Mouse (Mus musculus) ES-Bruce4 (cell line): Measurements from ENCODE around the gene Med19.

Experiments used
- CTCF ChIP-seq: IDR thresholded peaks from one replicate; pipeline ENCODE4 v1.8.1; 2011; ENCODE audit warnings: low read depth, low read length
- EP300 ChIP-seq: IDR thresholded peaks from 2 replicates; pipeline ENCODE4 v1.6.1; 2011; ENCODE audit warnings: low read depth, low read length; ENCODE audit not compliant: insufficient read depth
- POLR2A ChIP-seq: IDR thresholded peaks from one replicate; pipeline ENCODE4 v1.8.1; 2011; ENCODE audit warnings: low read length; ENCODE audit not compliant: insufficient read depth

- TF ChIP-seq EP300 = no peak
- peak; percentile 48 for TF ChIP-seq POLR2A
- TF ChIP-seq CTCF = no peak
Measured at GRCm38 (mm10) chr2:84677968-84678880, at the start of gene Med19, which contains the start of gene Gm28635.
